Mouse (Mus musculus): ENCODE data around the gene Cpne9.
A peak's percentile ranks its signal among the peaks of the same experiment; 100 is the strongest.

The Cpne9 gene

GRCm38 (mm10) chr6:113282101-113282802, at the start of gene Cpne9:
TSS of gene Cpne9 (plus strand) at chr6:113282307.
- peak; percentile 32 for DNase-seq

DNA sequence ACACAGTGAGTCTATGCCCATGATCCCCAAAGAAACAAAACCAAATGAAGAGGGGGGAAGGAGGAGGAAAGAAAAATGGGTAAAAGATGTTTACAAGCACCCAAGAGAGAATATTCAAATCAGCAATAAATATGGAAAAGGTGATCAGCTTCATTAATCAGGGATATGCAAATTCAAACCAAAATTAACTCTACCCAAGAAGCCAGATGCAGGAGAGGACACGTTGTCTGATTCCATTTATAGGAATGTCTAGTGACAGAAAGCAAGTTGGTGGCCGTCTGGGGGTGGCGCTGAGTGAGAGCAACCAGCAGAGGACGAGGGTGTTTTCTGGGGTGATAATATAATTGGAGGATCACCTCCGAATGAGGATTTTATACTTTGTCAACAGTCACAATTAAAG, 47.0 kb upstream of the Cpne9 start:
- no peak for DNase-seq

DNA sequence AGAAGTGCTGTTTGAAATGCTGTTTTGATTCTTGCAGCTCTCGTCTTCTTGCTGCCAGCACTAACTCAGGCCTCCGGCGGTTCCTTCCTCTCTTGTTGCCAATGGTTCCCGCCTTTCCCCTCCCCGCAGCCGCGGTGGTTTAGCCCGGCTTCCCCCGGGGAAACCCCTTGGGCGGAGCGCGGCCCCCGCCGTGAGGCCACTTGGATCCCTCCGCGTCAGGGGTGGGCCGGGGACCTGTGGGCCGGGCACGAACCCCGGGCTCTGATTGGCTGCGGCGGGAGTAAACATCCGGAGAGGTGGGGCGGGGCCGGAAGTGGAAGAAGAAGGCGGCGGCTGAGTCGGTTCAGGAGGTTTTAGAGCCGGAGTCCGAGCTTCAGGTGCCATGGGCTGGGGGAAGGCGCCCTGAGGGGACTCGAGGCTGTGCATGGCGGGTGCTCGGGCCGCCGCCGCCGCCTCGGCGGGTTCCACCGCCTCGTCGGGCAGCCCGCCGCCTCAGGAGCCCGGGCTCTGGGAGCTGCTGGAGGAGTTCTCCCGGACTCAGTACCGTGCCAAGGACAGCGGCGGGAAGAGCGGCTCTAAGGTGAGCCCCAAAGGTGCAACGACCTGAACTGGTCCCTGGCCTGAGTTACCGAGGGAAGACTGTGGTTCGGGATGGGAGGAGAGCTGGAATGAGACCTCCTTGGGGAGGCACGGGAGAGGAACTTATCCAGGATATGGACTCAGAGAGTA, 44.4 kb upstream of the Cpne9 start, which contains the start of gene Mtmr14:
Gene Mtmr14 (plus strand): TSS at position 302 of the 729 bp plus-strand sequence.
- peak; percentile 99 for DNase-seq

DNA sequence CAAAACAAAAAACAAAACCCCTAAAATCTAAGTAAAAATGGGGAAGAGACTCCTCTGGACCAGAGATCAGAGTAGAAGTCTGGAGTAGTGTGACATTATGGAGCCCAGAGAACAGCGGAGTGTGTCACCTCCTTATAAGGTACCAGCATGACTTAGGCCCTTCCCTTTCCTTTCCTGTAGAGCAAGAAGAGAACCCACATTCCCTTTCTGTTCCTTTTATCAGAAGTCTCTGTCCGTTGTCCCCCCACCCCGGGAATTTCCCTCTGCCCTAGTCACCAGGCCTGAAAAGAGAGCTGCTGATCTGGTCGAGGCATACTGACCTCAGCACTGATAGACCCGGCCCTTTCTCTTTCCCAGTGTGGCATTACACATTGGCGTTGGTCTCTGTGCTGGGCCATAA, 43.7 kb upstream of the Cpne9 start:
- DNase-seq: peak; percentile 11

DNA sequence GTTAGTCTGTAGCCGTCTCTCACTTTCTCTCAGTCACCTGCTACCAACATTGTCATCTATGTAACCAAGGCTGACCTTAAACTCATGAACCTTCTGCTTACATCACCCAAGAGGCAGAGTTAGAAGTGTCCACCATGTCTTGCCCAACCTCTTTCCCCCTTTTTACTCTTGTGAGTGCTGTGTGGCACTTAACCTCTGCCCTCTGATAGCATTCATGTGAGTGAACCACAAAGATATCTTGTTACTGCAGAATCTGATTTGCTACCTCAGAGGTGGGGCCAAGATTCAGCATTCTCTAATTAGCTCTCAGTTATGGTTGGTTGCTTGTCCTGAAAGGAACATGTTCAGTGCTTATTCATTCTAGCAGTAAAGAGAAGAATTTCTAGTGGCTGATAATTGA, 39.4 kb upstream of the Cpne9 start:
- DNase-seq: no peak

- no peak for DNase-seq
These were observed 36.5 kb upstream of the Cpne9 start for GRCm38 (mm10) chr6:113245585-113245984.

DNA sequence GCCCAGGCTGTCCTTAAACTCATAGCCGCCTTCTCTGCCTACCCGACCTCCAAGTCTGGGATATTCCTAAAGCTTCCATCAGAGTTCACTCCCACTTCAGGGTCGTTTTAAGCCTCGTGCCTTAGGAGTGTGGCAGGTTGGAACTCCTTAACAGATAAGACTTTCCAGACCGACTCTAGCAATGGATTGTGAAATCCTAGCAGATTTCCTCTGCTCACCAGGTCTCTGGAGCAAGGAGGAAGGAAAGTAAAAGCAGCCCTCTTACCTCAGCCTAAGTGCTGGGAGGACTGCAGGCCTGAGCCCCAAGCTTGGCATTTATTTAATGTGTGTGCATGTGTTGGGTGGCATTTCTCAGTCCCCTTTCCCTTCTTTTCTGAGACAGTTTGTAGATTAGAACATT, 31.3 kb upstream of the Cpne9 start:
- no peak for DNase-seq

DNA sequence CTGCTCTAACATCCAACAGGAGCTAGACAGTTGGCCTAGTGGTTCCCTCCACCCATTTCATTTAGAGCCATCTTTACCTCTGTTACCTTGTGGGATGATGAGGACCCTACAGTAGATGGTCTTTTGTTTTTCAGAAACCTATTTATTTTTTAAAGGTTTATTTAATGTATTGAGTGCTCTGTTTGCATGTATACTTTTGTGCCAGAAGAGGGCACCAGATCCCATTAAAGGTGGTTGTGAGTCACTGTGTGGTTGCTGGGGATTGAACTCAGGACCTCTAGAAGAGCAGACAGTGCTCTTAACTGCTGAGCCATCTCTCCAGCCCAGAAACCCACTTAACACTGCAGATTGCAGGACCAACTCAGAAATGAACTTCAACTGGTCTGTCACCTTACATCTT, 30.2 kb upstream of the Cpne9 start:
- DNase-seq: no peak

DNA sequence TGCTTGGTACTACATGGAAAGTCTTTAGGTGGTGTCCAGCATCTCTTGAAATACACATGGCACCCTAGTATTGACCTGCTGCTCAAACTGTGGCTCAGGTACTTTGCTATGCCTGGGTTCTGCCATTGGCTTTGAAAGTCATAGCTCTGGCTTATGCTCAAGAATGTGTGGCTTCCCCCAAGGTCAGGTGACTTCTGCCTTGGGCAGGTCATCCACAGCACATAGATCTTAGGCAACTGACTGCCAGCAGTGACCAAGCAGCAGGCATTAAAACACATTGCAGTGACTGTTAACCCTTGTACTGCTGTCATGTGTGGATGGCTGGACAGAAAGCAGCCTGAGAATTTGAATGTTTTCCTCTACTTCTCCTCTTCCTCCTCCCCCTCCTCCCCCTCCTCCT, 27.2 kb upstream of the Cpne9 start:
- peak; percentile 40 for DNase-seq

- DNase-seq: no peak
These were observed 20.8 kb upstream of the Cpne9 start for GRCm38 (mm10) chr6:113261174-113261858.

GRCm38 (mm10) chr6:113263531-113263930, 18.6 kb upstream of the Cpne9 start:
- no peak for DNase-seq

- no peak for DNase-seq
These were observed 17.7 kb upstream of the Cpne9 start for GRCm38 (mm10) chr6:113264429-113264828.

- DNase-seq: no peak
These were observed 15.0 kb upstream of the Cpne9 start for GRCm38 (mm10) chr6:113266996-113267655.

DNA sequence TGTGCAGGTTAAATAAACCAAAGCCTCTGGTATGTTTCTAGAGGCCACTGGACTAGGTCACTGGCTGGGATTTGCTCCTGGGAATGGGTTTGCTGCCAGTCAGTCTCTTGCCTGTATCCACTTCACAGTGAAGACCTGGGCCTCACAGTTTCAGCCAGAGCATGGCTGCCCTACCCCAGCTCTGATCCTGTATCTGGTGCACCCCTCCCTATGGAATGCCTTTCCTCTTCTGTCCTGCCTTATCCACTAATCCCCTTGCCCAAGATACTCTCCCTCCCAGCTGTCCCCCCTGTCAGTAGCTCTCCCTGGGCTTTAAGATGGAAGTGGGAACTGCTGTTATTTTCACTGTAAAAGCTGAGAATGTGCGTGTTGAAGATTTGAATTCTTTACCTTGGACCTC, 14.1 kb upstream of the Cpne9 start:
- DNase-seq: no peak

- DNase-seq: no peak
These were observed 9.7 kb upstream of the Cpne9 start for GRCm38 (mm10) chr6:113272365-113272764.

DNA sequence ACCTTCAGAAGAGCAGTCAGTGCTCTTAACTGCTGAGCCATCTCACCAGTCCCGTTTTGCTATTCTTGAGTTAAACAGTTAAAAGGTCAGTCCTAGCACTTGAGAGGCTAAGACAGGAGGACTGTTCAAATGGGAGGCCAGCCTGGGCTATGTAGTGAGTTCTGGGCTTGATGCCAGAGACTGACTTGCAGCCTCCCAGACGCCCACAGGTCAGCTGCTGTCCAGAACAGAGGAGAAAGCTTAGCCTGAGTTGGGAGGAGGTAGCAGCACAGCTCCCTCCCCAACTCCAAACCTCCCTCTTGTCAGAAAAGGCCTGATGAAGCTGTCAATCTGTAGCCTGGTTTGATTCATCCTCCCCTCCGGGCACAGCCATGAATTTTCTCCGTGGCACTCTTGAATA, 5.3 kb upstream of the Cpne9 start:
- DNase-seq: no peak

DNA sequence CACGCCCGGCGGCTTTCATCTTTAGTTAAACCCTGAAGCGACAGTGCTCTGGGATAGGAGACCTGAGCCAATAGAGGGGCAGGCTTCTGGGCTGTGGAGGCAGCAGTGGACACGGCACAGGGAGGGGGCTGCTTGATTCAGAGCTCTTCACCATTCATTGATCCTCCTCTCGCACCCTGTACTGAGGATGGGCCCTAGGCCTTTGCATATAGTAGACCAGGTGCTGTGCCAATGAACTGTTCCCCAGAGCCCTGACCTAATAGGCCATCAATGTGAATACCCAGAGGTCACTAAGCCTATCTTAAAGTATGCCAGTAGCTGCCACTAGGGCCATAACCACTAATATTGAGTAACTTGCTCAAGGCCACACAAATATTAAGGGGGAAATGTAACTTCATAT, 431 bp upstream of the Cpne9 start:
- no peak for DNase-seq

DNA sequence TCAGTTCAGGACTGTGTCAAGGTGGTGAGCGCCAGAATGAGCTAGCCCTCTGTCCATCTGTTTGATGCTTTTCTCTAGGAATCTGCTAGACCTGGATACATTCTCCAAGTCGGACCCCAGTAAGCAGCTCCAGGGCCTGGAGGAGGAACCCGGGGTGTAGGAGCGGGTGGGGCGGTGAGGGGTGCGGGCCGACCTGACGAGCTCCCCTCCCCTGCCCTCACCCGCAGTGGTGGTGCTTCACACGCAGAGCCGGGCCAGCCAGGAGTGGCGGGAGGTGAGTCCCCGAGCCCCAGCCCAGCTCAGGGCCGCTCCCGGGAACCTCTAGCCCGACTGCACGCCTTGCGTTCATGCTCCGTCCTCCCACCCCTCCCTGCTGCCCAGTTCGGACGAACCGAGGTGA, 862 bp downstream of the Cpne9 start:
- no peak for DNase-seq

- DNase-seq: no peak
These were observed 1.4 kb downstream of the Cpne9 start for GRCm38 (mm10) chr6:113283500-113283899.

- DNase-seq: no peak
These were observed 2.8 kb downstream of the Cpne9 start for GRCm38 (mm10) chr6:113284931-113285330.

DNA sequence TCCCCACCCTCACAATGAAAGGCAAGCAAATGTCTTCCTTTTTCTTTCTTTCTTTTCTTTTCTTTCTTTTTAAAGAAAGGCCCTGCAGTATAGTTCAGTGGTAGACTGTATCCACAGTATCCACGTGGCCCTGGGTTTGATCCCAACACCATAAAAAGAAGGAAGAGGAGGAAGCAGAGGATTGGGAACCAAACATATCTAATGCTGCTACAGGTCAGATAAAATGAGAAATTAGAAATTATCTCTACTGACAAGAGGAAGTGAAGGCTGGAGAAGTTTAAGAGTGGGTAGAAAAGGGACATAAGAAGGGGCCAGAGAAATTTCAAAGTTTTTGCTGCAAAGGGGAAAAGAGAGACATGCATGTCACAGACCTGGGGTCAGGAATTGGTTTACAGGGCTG, 4.2 kb downstream of the Cpne9 start:
- DNase-seq: no peak

DNA sequence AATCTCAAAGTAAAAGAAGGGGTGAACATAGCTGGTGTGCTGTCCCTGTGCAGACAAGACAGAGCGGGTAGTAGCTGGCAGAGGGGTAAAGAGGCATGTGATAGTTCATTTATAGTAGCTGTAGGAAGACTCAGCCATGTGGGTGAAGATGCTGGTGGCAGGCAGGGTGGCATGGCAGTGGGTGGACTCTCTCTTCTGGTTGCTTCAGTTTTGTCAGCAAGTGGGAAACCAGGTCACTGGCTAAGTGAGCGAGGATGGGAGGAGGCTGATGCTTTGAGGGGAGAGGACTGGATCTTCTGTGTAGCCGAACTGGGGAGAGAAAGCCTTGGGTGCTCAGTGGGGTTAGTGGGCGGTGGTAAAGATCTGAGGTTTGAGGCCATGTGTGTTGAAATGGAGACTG, 5.1 kb downstream of the Cpne9 start:
- DNase-seq: no peak

GRCm38 (mm10) chr6:113289346-113289745, 7.2 kb downstream of the Cpne9 start:
- DNase-seq: no peak
